Mouse (Mus musculus) erythroid progenitor cell, adult 5-6 weeks (primary cell): ENCODE data around the gene Tapbp. TPM values are rescaled to one million over a fixed set of nuclear protein-coding genes. Genes with fewer than 3 reads are reported as not detected.
A peak's percentile ranks its signal among the peaks of the same experiment; 100 is the strongest.
"Not testable (repeated sequence)": the region's sequence is repeated elsewhere in the genome, so short reads cannot be mapped to it uniquely, and the experiment has no call there.

Source experiments
- ATAC-seq: replicated peaks from 2 replicates; pipeline ENCODE4 v1.8.0; 2016; ENCODE audit warnings: moderate number of reproducible peaks, mild to moderate bottlenecking, moderate TSS enrichment, inconsistent platforms; ENCODE audit not compliant: poor library complexity, low FRiP score, severe bottlenecking
- total RNA-seq, 2 experiments: library from RNA; stranded (forward) in 1 of 2; stranded (reverse) in 1 of 2; fragments of 150-400 nt in 1 of 2; fragments of 186-747, 209-891 nt in 1 of 2; gene quantifications; 2 replicates each; pipeline versions ENCODE4 v1.2.3 to v1.2.4; 2015 to 2017; ENCODE audit warnings: low replicate concordance in 2 of 2

Tapbp gene
- total RNA-seq (2015; ENCODE audit: low replicate concordance) (86.1 and 88.4 TPM in 2 replicates), total RNA-seq (2017; ENCODE audit: low replicate concordance) (88.8 and 97.2 TPM in 2 replicates)

DNA sequence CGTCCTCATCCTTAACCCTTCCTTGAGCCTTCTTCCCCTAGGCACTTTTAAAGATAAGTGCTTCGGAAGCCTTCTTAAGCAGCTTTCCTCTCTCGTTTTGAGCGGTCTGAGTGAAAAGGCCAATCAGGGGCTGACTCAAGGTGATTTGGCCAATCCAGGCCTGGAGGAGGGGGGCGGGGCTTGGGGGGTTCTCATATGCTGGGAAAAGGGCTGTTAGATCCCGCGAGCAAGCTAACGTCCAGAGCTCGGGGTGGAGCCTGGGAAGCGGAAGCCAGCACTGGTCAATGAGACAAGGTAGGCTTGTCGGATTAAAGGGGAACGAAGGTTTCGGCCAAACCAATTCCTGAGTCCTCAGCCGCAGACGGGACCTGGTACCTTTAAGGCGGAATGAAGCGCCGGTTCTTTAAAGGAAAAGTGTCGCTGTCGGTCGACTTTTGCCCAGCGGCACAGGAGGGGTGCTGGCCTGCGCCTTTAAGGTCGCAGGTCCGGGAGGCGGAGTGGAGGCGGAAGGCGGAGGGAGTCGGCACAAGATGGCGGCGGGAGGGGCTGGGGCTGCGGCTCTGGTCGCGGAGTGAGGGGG, at the start of gene Tapbp, which contains the start of gene Zbtb22:
Gene Tapbp (plus strand): TSS at position 229 of the 580 bp plus-strand sequence.
Gene Zbtb22 (plus strand): TSS at position 234 of the 580 bp plus-strand sequence.
- ATAC-seq = peak; percentile 68

GRCm38 (mm10) chr17:33873537-33873936, 42.2 kb upstream of the Tapbp start, which contains the start of gene Gm7029:
TSS of gene Gm7029 (plus strand) at chr17:33873837.
- ATAC-seq = peak; percentile 30; the same call in 1 of the 2 replicates

- ATAC-seq = no peak
These were observed 41.3 kb upstream of the Tapbp start for GRCm38 (mm10) chr17:33874411-33874810.

GRCm38 (mm10) chr17:33875797-33876196, 39.9 kb upstream of the Tapbp start:
- ATAC-seq = peak; percentile 33; the same call in 1 of the 2 replicates

GRCm38 (mm10) chr17:33884320-33884719, 31.4 kb upstream of the Tapbp start:
- ATAC-seq = peak; percentile 26; the same call in 1 of the 2 replicates

DNA sequence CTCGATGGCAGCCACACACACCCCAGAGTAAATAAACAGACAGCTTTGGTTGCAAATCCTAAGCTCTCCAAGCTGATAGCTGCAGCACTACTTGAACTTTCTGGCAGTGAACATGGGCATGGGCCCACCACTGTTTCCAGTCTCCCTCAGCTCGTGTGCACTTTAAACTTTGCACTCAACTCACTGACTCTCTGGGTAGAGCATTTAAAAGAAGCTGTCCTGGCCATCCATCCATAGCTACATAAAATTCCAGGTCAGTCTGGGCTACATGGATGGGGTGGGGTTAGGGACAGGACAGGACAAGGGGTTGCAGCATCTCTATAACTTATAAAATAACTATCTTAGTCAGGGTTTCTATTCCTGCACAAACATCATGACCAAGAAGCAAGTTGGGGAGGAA, 27.9 kb upstream of the Tapbp start:
- ATAC-seq = not testable (repeated sequence)

- ATAC-seq = not testable (repeated sequence)
These were observed 27.5 kb upstream of the Tapbp start for GRCm38 (mm10) chr17:33888230-33888629.

- not testable (repeated sequence) for ATAC-seq
These were observed 25.7 kb upstream of the Tapbp start for GRCm38 (mm10) chr17:33889941-33890532.

GRCm38 (mm10) chr17:33890533-33891059, 25.1 kb upstream of the Tapbp start, which contains the start of gene Kifc1:
TSS of gene Kifc1 (minus strand) at chr17:33890661.
- peak; percentile 98 for ATAC-seq

- no peak for ATAC-seq
These were observed 24.3 kb upstream of the Tapbp start for GRCm38 (mm10) chr17:33891357-33891756.

- ATAC-seq = not testable (repeated sequence)
These were observed 23.8 kb upstream of the Tapbp start for GRCm38 (mm10) chr17:33891892-33892291.

DNA sequence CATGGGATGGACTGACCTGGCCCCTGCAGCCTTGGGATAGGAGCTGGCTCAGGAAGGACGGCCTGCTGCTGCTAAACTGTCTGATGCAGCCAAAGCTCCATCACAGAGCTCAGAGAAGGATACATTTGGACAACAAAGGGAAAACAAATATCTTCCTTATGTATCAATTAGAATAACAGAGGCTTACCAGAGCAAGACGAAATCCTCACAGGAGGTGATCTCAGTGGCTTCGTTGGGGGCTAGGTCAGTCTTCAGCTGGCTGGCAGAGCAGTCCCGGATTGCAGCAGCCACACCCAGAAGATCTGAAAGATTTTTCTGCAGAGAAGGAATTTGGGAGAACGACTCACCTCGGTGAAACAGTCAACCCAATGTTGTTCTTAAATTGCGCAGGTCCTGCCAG, 23.3 kb upstream of the Tapbp start:
- no peak for ATAC-seq

GRCm38 (mm10) chr17:33893011-33893410, 22.7 kb upstream of the Tapbp start:
- not testable (repeated sequence) for ATAC-seq

- ATAC-seq = 0 out of 2 replicates have a peak, but pooled peaks have one; percentile 35
These were observed 18.4 kb upstream of the Tapbp start for GRCm38 (mm10) chr17:33897114-33897794.

GRCm38 (mm10) chr17:33898193-33898592, 17.5 kb upstream of the Tapbp start:
- not testable (repeated sequence) for ATAC-seq

DNA sequence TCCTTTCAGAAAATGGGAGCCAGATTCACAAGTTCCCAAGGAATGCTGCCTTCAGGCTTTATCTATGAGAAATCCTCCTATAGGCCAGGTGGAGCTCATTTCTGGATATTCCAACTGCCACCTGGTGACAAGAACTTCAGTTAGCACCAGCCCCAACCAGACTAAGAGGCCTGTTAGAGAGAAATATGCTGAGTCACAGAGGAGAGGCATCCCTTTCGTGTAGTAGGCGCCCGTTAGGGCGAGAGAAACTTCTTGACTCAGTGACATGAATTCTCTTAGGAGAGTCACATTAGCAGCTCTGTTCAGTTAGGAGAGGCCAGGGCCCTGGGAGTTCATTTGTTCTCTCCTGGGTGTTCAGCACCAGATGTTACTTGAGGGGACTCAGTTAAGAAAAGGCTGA, 16.1 kb upstream of the Tapbp start:
- ATAC-seq = peak; percentile 87

DNA sequence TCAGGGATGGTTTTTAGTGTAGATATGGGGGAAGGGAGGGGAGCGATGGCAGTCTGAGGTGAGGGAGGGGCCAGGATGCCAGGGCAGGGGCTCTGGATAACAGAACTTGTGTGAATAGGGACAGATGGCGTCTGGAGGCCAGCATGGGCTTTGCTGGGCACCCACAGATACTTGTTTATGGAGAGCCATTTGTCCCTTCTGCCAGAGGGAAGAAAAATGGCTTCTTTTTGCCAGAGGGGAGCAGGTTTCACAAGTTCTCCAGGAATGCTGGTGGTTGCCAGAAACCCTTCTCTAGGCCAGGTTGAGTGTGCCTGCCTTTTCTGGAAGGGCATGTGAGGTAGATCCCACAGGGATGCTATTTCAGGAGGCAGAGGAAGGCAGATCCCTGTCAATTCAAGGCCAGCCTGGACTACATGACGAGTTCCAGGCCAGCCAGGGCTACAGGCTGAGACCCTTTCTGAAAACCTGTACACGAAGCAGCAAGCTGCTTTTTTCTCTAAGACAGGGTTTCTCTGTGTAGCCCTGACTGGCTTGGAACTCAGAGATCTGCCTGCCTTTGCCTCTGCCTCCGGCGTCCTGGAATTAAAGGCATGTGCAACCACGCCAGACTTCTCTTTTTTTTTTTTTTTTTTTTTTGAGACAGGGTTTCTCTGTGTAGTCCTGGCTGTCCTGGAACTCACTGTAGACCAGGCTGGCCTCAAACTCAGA, 15.3 kb upstream of the Tapbp start:
- 0 out of 2 replicates have a peak, but pooled peaks have one; percentile 28 for ATAC-seq

GRCm38 (mm10) chr17:33900989-33901314, 14.7 kb upstream of the Tapbp start:
- no peak for ATAC-seq

DNA sequence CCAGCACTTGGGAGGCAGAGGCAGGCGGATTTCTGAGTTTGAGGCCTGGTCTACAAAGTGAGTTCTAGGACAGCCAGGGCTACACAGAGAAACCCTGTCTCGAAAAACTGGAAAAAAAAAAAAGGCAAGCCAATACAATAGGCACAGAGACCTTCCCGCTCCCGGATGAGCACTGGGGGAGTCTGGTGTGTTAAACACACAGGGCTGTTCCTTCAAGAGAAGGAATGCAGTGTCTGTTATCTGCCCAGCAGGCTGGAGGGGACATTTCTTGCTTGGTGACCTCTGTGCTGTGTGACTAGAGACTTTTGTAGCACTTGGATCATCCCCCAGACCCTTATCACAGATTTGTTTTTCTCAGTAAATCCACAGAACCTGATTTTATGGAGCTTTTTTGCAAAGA, 14.0 kb upstream of the Tapbp start:
- no peak for ATAC-seq

DNA sequence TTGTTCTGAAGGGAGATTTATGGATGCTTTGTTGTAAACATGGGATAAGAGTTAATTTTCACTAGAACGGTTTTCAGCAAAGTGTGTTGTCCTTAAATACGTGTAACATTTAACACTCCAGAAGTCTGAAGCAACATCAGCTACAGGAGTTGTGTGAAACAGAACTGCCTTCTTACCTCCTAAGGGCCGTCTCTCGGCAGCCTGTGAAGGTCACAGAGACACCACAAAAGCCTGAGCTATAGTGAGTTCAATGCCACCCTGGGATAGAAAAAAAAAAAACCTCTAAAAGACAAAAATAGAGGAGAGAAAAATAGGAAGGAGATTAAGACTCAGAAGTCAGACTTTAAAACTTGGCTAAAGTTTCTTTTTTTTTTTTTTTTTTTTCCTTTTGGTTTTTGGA, 13.6 kb upstream of the Tapbp start:
- ATAC-seq = no peak
